Mouse (Mus musculus): ENCODE measurements around the gene Adam12. TPM values are rescaled to one million over a fixed set of nuclear protein-coding genes. Genes with fewer than 3 reads are reported as not detected.

Gene Adam12
- polyA plus RNA-seq, 1 experiment from 2014 or later = 0.57 TPM

GRCm38 (mm10) chr7:134093871-134094270 lies 138.1 kb downstream of the Adam12 start:
- Histone ChIP-seq H3K27me3 (ENCODE audit: control insufficient read depth, insufficient read depth, low read length) (no peaks in the 10 kb centered on the region), H3K4me1 (replicated peaks; ENCODE audit: control insufficient read depth, insufficient read depth) (no peaks in the 10 kb centered on the region), H3K36me3 (ENCODE audit: control insufficient read depth, insufficient read depth, low read length) (no peaks in the 10 kb centered on the region), H3K9ac (ENCODE audit: low read length) (no peak overlapping the region), H3K27ac (replicated peaks) (no peak overlapping the region), H3K4me2 (replicated peaks; ENCODE audit: low read depth) (no peak overlapping the region), H3K4me3 (ENCODE audit: low read depth, low read length) (no peak overlapping the region), H3K9me3 (ENCODE audit: control insufficient read depth, low read length) (no peaks in the 10 kb centered on the region)
- ATAC-seq (ENCODE audit: low FRiP score, low TSS enrichment) (no peak), DNase-seq (ENCODE audit: low spot score) (no peak)
- WGBS = 50% methylated on average over 2 of the region's 2 CpGs
- TF ChIP-seq CTCF (IDR thresholded peaks at IDR 0.05; ENCODE audit: low read depth) (no peak), EP300 (optimal IDR thresholded peaks at IDR 0.05) (no peak)

GRCm38 (mm10) chr7:134090764-134091163 lies 141.2 kb downstream of the Adam12 start:
- H3K36me3 ChIP-seq (ENCODE audit: control insufficient read depth, insufficient read depth, low read length) = no peaks in the 10 kb centered on the region
- no peak overlapping the region for H3K9ac ChIP-seq (ENCODE audit: low read length)
- no peaks in the 10 kb centered on the region for H3K4me1 ChIP-seq (replicated peaks; ENCODE audit: control insufficient read depth, insufficient read depth)
- WGBS = 65% methylated on average over 3 of the region's 3 CpGs
- no peaks in the 10 kb centered on the region for H3K27me3 ChIP-seq (ENCODE audit: control insufficient read depth, insufficient read depth, low read length)
- no peak for TF ChIP-seq CTCF (IDR thresholded peaks at IDR 0.05; ENCODE audit: low read depth)
- no peak for TF ChIP-seq EP300 (optimal IDR thresholded peaks at IDR 0.05)
- no peak for DNase-seq (ENCODE audit: low spot score)
- ATAC-seq (ENCODE audit: low FRiP score, low TSS enrichment) = no peak
- no peak overlapping the region for H3K4me3 ChIP-seq (ENCODE audit: low read depth, low read length)
- no peak overlapping the region for H3K4me2 ChIP-seq (replicated peaks; ENCODE audit: low read depth)
- H3K9me3 ChIP-seq (ENCODE audit: control insufficient read depth, low read length) = no peaks in the 10 kb centered on the region
- H3K27ac ChIP-seq (replicated peaks) = no peak overlapping the region

GRCm38 (mm10) chr7:134090256-134090655 lies 141.7 kb downstream of the Adam12 start:
- Histone ChIP-seq H3K36me3 (ENCODE audit: control insufficient read depth, insufficient read depth, low read length) (no peaks in the 10 kb centered on the region), H3K4me2 (replicated peaks; ENCODE audit: low read depth) (no peak overlapping the region), H3K4me1 (replicated peaks; ENCODE audit: control insufficient read depth, insufficient read depth) (no peaks in the 10 kb centered on the region), H3K9ac (ENCODE audit: low read length) (no peak overlapping the region), H3K4me3 (ENCODE audit: low read depth, low read length) (no peak overlapping the region), H3K27me3 (ENCODE audit: control insufficient read depth, insufficient read depth, low read length) (no peaks in the 10 kb centered on the region), H3K9me3 (ENCODE audit: control insufficient read depth, low read length) (no peaks in the 10 kb centered on the region), H3K27ac (replicated peaks) (no peak overlapping the region)
- no peak for ATAC-seq (ENCODE audit: low FRiP score, low TSS enrichment)
- TF ChIP-seq EP300 (optimal IDR thresholded peaks at IDR 0.05) (no peak), CTCF (IDR thresholded peaks at IDR 0.05; ENCODE audit: low read depth) (no peak)
- 90% methylated on average over 9 of the region's 9 CpGs for WGBS
- DNase-seq (ENCODE audit: low spot score) = no peak

- no peaks in the 10 kb centered on the region for H3K9me3 ChIP-seq (ENCODE audit: control insufficient read depth, low read length)
- DNase-seq (ENCODE audit: low spot score) (no peak), ATAC-seq (ENCODE audit: low FRiP score, low TSS enrichment) (no peak)
- no peaks in the 10 kb centered on the region for H3K4me1 ChIP-seq (replicated peaks; ENCODE audit: control insufficient read depth, insufficient read depth)
- WGBS = 53% methylated on average over 14 of the region's 14 CpGs
- TF ChIP-seq CTCF (IDR thresholded peaks at IDR 0.05; ENCODE audit: low read depth) (no peak), EP300 (optimal IDR thresholded peaks at IDR 0.05) (no peak)
- no peak overlapping the region for H3K4me2 ChIP-seq (replicated peaks; ENCODE audit: low read depth)
- H3K27ac ChIP-seq (replicated peaks) = no peak overlapping the region
- no peak overlapping the region for H3K9ac ChIP-seq (ENCODE audit: low read length)
- no peak overlapping the region for H3K4me3 ChIP-seq (ENCODE audit: low read depth, low read length)
- no peaks in the 10 kb centered on the region for H3K36me3 ChIP-seq (ENCODE audit: control insufficient read depth, insufficient read depth, low read length)
- no peaks in the 10 kb centered on the region for H3K27me3 ChIP-seq (ENCODE audit: control insufficient read depth, insufficient read depth, low read length)
Measured at GRCm38 (mm10) chr7:134088548-134089347, 143.2 kb downstream of the Adam12 start.

- no peak for DNase-seq (ENCODE audit: low spot score)
- Histone ChIP-seq H3K9me3 (ENCODE audit: control insufficient read depth, low read length) (no peaks in the 10 kb centered on the region), H3K9ac (ENCODE audit: low read length) (no peak overlapping the region), H3K4me1 (replicated peaks; ENCODE audit: control insufficient read depth, insufficient read depth) (no peaks in the 10 kb centered on the region), H3K4me3 (ENCODE audit: low read depth, low read length) (no peak overlapping the region), H3K27ac (replicated peaks) (no peak overlapping the region), H3K27me3 (ENCODE audit: control insufficient read depth, insufficient read depth, low read length) (no peaks in the 10 kb centered on the region), H3K4me2 (replicated peaks; ENCODE audit: low read depth) (no peak overlapping the region), H3K36me3 (ENCODE audit: control insufficient read depth, insufficient read depth, low read length) (no peaks in the 10 kb centered on the region)
- 89% methylated on average over 1 of the region's 2 CpGs for WGBS
- TF ChIP-seq CTCF (IDR thresholded peaks at IDR 0.05; ENCODE audit: low read depth) (no peak), EP300 (optimal IDR thresholded peaks at IDR 0.05) (no peak)
- no peak for ATAC-seq (ENCODE audit: low FRiP score, low TSS enrichment)
Measured at GRCm38 (mm10) chr7:134085396-134085795, 146.6 kb downstream of the Adam12 start.

GRCm38 (mm10) chr7:134084926-134085325 lies 147.0 kb downstream of the Adam12 start:
- Histone ChIP-seq H3K4me2 (replicated peaks; ENCODE audit: low read depth) (no peak overlapping the region), H3K27ac (replicated peaks) (no peak overlapping the region), H3K4me3 (ENCODE audit: low read depth, low read length) (no peak overlapping the region), H3K9me3 (ENCODE audit: control insufficient read depth, low read length) (no peaks in the 10 kb centered on the region), H3K36me3 (ENCODE audit: control insufficient read depth, insufficient read depth, low read length) (no peaks in the 10 kb centered on the region), H3K9ac (ENCODE audit: low read length) (no peak overlapping the region), H3K27me3 (ENCODE audit: control insufficient read depth, insufficient read depth, low read length) (no peaks in the 10 kb centered on the region), H3K4me1 (replicated peaks; ENCODE audit: control insufficient read depth, insufficient read depth) (no peaks in the 10 kb centered on the region)
- no peak for DNase-seq (ENCODE audit: low spot score)
- ATAC-seq (ENCODE audit: low FRiP score, low TSS enrichment) = no peak
- no peak for TF ChIP-seq EP300 (optimal IDR thresholded peaks at IDR 0.05)

All from stomach, postnatal 0 days (tissue).